ENCODE assay signal across 30 mouse cellular contexts in genomic region chr9:30803755-30804532, GRCm38 (mm10).
DNase-seq lines count a peak whose midpoint lies in the region; ATAC-seq and TF ChIP-seq lines count a peak whose summit lies in the region.
"Had no signal": no experiment of that assay in that cellular context is flagged by ENCODE, and none has a peak within 500 bp of the region (broad histone marks: within the 10 kb centered on the region; RNA-seq: fewer than 3 reads in every experiment).

No protein-coding gene starts in this region.

- ATAC-seq in lung, postnatal 0 days: peak; percentile 31
- ATAC-seq in kidney, embryonic 14.5 days (ENCODE audit: low FRiP score, low TSS enrichment): no peak
- ATAC-seq in neural tube, embryonic 15.5 days (ENCODE audit: low FRiP score): no peak
- ATAC-seq: forebrain, embryonic 15.5 days; hindbrain, postnatal 0 days; intestine, embryonic 15.5 days; liver, postnatal 0 days; midbrain, embryonic 13.5 days had no signal

- no peaks in the 10 kb centered on the region for H3K36me3 ChIP-seq in lung, postnatal 0 days (ENCODE audit: insufficient read depth, low read length)
- H3K36me3 ChIP-seq in kidney, embryonic 14.5 days (ENCODE audit: control insufficient read depth, insufficient read depth, low read length): no peaks in the 10 kb centered on the region
- no peaks in the 10 kb centered on the region for H3K36me3 ChIP-seq in neural tube, embryonic 15.5 days
- H3K36me3 ChIP-seq: embryonic facial prominence, embryonic 12.5 days; forebrain, embryonic 10.5 days; forebrain, embryonic 15.5 days; heart, embryonic 10.5 days; heart, embryonic 15.5 days; intestine, embryonic 15.5 days; limb, embryonic 12.5 days; midbrain, embryonic 13.5 days; stomach, embryonic 15.5 days had no signal

- no peak for TF ChIP-seq CTCF in lung, postnatal 0 days (IDR thresholded peaks at IDR 0.05)
- TF ChIP-seq CTCF in brain, embryonic 14.5 days (IDR thresholded peaks at IDR 0.05; ENCODE audit: borderline replicate concordance, extremely low read depth, insufficient read depth, insufficient read length): no peak

- H3K27me3 ChIP-seq in lung, postnatal 0 days (replicated peaks; ENCODE audit: insufficient read depth, low read length): no peaks in the 10 kb centered on the region; the same call in 1 of the 2 replicates
- H3K27me3 ChIP-seq in kidney, embryonic 14.5 days (ENCODE audit: control insufficient read depth, insufficient read depth, low read length): no peaks in the 10 kb centered on the region
- no peaks in the 10 kb centered on the region for H3K27me3 ChIP-seq in neural tube, embryonic 15.5 days (replicated peaks)
- H3K27me3 ChIP-seq: embryonic facial prominence, embryonic 12.5 days; forebrain, embryonic 15.5 days; heart, embryonic 15.5 days; intestine, embryonic 15.5 days; limb, embryonic 12.5 days; midbrain, embryonic 13.5 days; stomach, embryonic 15.5 days had no signal

- H3K27ac ChIP-seq in lung, postnatal 0 days (ENCODE audit: low read length): no peak overlapping the region
- no peak overlapping the region for H3K27ac ChIP-seq in kidney, embryonic 14.5 days (ENCODE audit: low read depth, low read length)
- H3K27ac ChIP-seq in neural tube, embryonic 15.5 days (replicated peaks): no peak overlapping the region
- H3K27ac ChIP-seq: embryonic facial prominence, embryonic 12.5 days; forebrain, embryonic 10.5 days; forebrain, embryonic 15.5 days; heart, embryonic 10.5 days; heart, embryonic 15.5 days; hindbrain, postnatal 0 days; intestine, embryonic 15.5 days; kidney, postnatal 0 days; limb, embryonic 12.5 days; midbrain, embryonic 13.5 days; stomach, embryonic 15.5 days had no signal

- H3K9me3 ChIP-seq in lung, postnatal 0 days (ENCODE audit: low read length): no peaks in the 10 kb centered on the region
- H3K9me3 ChIP-seq in kidney, embryonic 14.5 days (ENCODE audit: control insufficient read depth, low read length): no peaks in the 10 kb centered on the region; the same call in 1 of the 2 replicates
- H3K9me3 ChIP-seq in neural tube, embryonic 15.5 days (replicated peaks): no peaks in the 10 kb centered on the region
- H3K9me3 ChIP-seq: embryonic facial prominence, embryonic 12.5 days; forebrain, embryonic 10.5 days; forebrain, embryonic 15.5 days; heart, embryonic 10.5 days; heart, embryonic 15.5 days; intestine, embryonic 15.5 days; midbrain, embryonic 13.5 days; stomach, embryonic 15.5 days had no signal

- intact Hi-C loops in left cerebral cortex, postnatal 36 days (cut with DNase I): no loop called here
- intact Hi-C loops in left cerebral cortex, postnatal 10 days (cut with DNase I): no loop called here

- no peak overlapping the region for H3K9ac ChIP-seq in lung, postnatal 0 days (replicated peaks; ENCODE audit: low read depth)
- H3K9ac ChIP-seq in kidney, embryonic 14.5 days (ENCODE audit: low read depth, low read length): no peak overlapping the region
- no peak overlapping the region for H3K9ac ChIP-seq in neural tube, embryonic 15.5 days (replicated peaks)
- H3K9ac ChIP-seq: embryonic facial prominence, embryonic 12.5 days; forebrain, embryonic 15.5 days; heart, embryonic 15.5 days; intestine, embryonic 15.5 days; limb, embryonic 12.5 days; liver, postnatal 0 days; midbrain, embryonic 13.5 days; stomach, embryonic 15.5 days had no signal

- no peak overlapping the region for H3K4me3 ChIP-seq in lung, postnatal 0 days (ENCODE audit: low read depth, low read length)
- H3K4me3 ChIP-seq in kidney, embryonic 14.5 days (ENCODE audit: low read length): no peak overlapping the region
- H3K4me3 ChIP-seq in neural tube, embryonic 15.5 days (replicated peaks): no peak overlapping the region
- H3K4me3 ChIP-seq: embryonic facial prominence, embryonic 12.5 days; forebrain, embryonic 10.5 days; forebrain, embryonic 15.5 days; heart, embryonic 10.5 days; heart, embryonic 15.5 days; intestine, embryonic 15.5 days; limb, embryonic 12.5 days; midbrain, embryonic 13.5 days; stomach, embryonic 15.5 days had no signal

- 55% methylated on average over 10 of the region's 10 CpGs for WGBS in lung, postnatal 0 days
- 79% methylated on average over 10 of the region's 10 CpGs for WGBS in kidney, embryonic 14.5 days
- 74% methylated on average over 10 of the region's 10 CpGs for WGBS in neural tube, embryonic 15.5 days

- peak; percentile 9 to 11 for DNase-seq in left cerebral cortex, postnatal 36 days (ENCODE audit: low spot score in 2 of 2)
- no peak for DNase-seq in left cerebral cortex, postnatal 10 days (ENCODE audit: extremely low spot score in 1 of 2, low spot score in 2 of 2)
- DNase-seq in lung, postnatal 0 days (ENCODE audit: low spot score): peak; percentile 38
- DNase-seq in lung, postnatal 4 days: no peak
- DNase-seq in adrenal gland, postnatal 14 days: peak; percentile 38
- peak; percentile 2 for DNase-seq in brain, embryonic 14.5 days (ENCODE audit: low read depth)
- DNase-seq: B cell, adult 2 months; cerebellum, adult 11-12 months; cerebellum, adult 9-11 months; embryo, embryonic 11 days; kidney, adult 2 months; kidney, postnatal 4 days; liver, postnatal 0 days; retina, postnatal 1 day; right cerebral cortex, postnatal 14 days; thymus, postnatal 14 days had no signal

- TF ChIP-seq POLR2A in brain, embryonic 14.5 days (IDR thresholded peaks at IDR 0.05; ENCODE audit: borderline replicate concordance, extremely low read depth, insufficient read depth, insufficient read length, poor library complexity, severe bottlenecking): no peak

- TF ChIP-seq EP300 in lung, postnatal 0 days (IDR thresholded peaks at IDR 0.05): no peak

- no peak overlapping the region for H3K4me2 ChIP-seq in lung, postnatal 0 days (replicated peaks; ENCODE audit: low read depth, low read length)
- no peak overlapping the region for H3K4me2 ChIP-seq in kidney, embryonic 14.5 days (replicated peaks; ENCODE audit: low read depth, low read length)
- H3K4me2 ChIP-seq in neural tube, embryonic 15.5 days: no peak overlapping the region
- H3K4me2 ChIP-seq: embryonic facial prominence, embryonic 12.5 days; forebrain, embryonic 15.5 days; heart, embryonic 15.5 days; intestine, embryonic 15.5 days; limb, embryonic 12.5 days; liver, embryonic 11.5 days; midbrain, embryonic 13.5 days; stomach, embryonic 15.5 days had no signal

- H3K4me1 ChIP-seq in lung, postnatal 0 days (ENCODE audit: insufficient read depth, low read depth, low read length): no peaks in the 10 kb centered on the region
- H3K4me1 ChIP-seq in kidney, embryonic 14.5 days (ENCODE audit: control insufficient read depth, insufficient read depth, low read length): peaks cover under 1% of the 10 kb centered on the region
- 0 out of 2 replicates have a peak, but pooled peaks cover 3% of the 10 kb centered on the region for H3K4me1 ChIP-seq in neural tube, embryonic 15.5 days
- H3K4me1 ChIP-seq: forebrain, embryonic 15.5 days; midbrain, embryonic 13.5 days had no signal

Comparison
In these comparisons a context has a peak if more than half of its experiments do, and no peak if none do; other contexts are left out.
1. DNase-seq: peak in left cerebral cortex, postnatal 36 days (2 of 2), lung, postnatal 0 days (single experiment), adrenal gland, postnatal 14 days (single experiment) and brain, embryonic 14.5 days (single experiment); none in left cerebral cortex, postnatal 10 days (0 of 2) and lung, postnatal 4 days (0 of 2).